Mouse (Mus musculus): ENCODE measurements around the gene Ccdc86.

The Ccdc86 gene

GRCm38 (mm10) chr19:10949558-10949957 is 492 bp upstream of the Ccdc86 start:
- in situ Hi-C loops (cut with MboI, MseI), result no loop called here

- in situ Hi-C loops (cut with MboI, MseI), result no loop called here
Observed at GRCm38 (mm10) chr19:10948416-10948815, 650 bp downstream of the Ccdc86 start.

- in situ Hi-C loops (cut with MboI, MseI), result no loop called here
Observed at GRCm38 (mm10) chr19:10947219-10947618, 1.8 kb downstream of the Ccdc86 start.

GRCm38 (mm10) chr19:10946506-10946905 is 2.6 kb downstream of the Ccdc86 start:
- in situ Hi-C loops (cut with MboI, MseI), result no loop called here

- in situ Hi-C loops (cut with MboI, MseI), result no loop called here
Observed at GRCm38 (mm10) chr19:10943955-10944354, 5.1 kb downstream of the Ccdc86 start.

GRCm38 (mm10) chr19:10940801-10941457 is 8.1 kb downstream of the Ccdc86 start:
- in situ Hi-C loops (cut with MboI, MseI), result no loop called here

- in situ Hi-C loops (cut with MboI, MseI), result no loop called here
Observed at GRCm38 (mm10) chr19:10940097-10940800, 8.8 kb downstream of the Ccdc86 start.

GRCm38 (mm10) chr19:10938771-10939170 is 10.3 kb downstream of the Ccdc86 start:
- in situ Hi-C loops (cut with MboI, MseI), result no loop called here

- in situ Hi-C loops (cut with MboI, MseI), result no loop called here
Observed at GRCm38 (mm10) chr19:10937110-10937563, 11.9 kb downstream of the Ccdc86 start, which contains the start of gene Ptgdr2. Gene Ptgdr2 (plus strand): TSS chr19:10937160.

- in situ Hi-C loops (cut with MboI, MseI), result no loop called here
Observed at GRCm38 (mm10) chr19:10936077-10936476, 13.0 kb downstream of the Ccdc86 start.

- in situ Hi-C loops (cut with MboI, MseI), result no loop called here
Observed at GRCm38 (mm10) chr19:10935029-10935428, 14.0 kb downstream of the Ccdc86 start.

GRCm38 (mm10) chr19:10930641-10931040 is 18.4 kb downstream of the Ccdc86 start:
- in situ Hi-C loops (cut with MboI, MseI), result no loop called here

GRCm38 (mm10) chr19:10926666-10927065 is 22.4 kb downstream of the Ccdc86 start:
- in situ Hi-C loops (cut with MboI, MseI), result no loop called here

GRCm38 (mm10) chr19:10926123-10926621 is 22.9 kb downstream of the Ccdc86 start:
- in situ Hi-C loops (cut with MboI, MseI), result no loop called here

- in situ Hi-C loops (cut with MboI, MseI), result no loop called here
Observed at GRCm38 (mm10) chr19:10924220-10924619, 24.8 kb downstream of the Ccdc86 start.

- in situ Hi-C loops (cut with MboI, MseI), result no loop called here
Observed at GRCm38 (mm10) chr19:10921058-10921457, 28.0 kb downstream of the Ccdc86 start.

- in situ Hi-C loops (cut with MboI, MseI), result no loop called here
Observed at GRCm38 (mm10) chr19:10920532-10920931, 28.5 kb downstream of the Ccdc86 start, which contains the start of gene Zp1. Gene Zp1 (minus strand): TSS chr19:10920632.

GRCm38 (mm10) chr19:10918321-10918991 is 30.6 kb downstream of the Ccdc86 start:
- in situ Hi-C loops (cut with MboI, MseI), result no loop called here

- in situ Hi-C loops (cut with MboI, MseI), result no loop called here
Observed at GRCm38 (mm10) chr19:10916506-10916905, 32.6 kb downstream of the Ccdc86 start.

- in situ Hi-C loops (cut with MboI, MseI), result no loop called here
Observed at GRCm38 (mm10) chr19:10914870-10915269, 34.2 kb downstream of the Ccdc86 start.

GRCm38 (mm10) chr19:10914291-10914690 is 34.8 kb downstream of the Ccdc86 start:
- in situ Hi-C loops (cut with MboI, MseI), result no loop called here

GRCm38 (mm10) chr19:10909087-10909721 is 39.9 kb downstream of the Ccdc86 start:
- in situ Hi-C loops (cut with MboI, MseI), result no loop called here

Data from regulatory T cell (primary cell).